ENCODE assay signal across 15 mouse cellular contexts in the genomic region with DNA sequence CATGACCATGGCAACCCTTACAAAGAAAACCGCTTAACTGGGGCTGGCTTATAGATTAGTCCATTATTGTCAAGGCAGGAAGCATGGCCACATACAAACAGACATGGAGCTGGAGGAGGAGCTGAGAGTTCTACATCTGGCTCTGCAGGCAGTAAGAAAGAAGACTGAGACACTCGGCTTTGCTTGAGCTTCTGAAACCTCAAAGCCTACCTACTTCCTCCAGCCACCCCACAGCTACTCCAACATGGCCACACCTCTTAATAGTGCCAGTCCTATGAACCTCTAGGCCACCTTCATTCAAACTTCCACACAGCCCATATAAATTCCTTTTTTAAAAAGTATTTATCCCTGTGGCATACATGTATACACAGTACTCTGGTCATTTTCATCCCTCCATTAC.
"Had no signal": no experiment of that assay in that cellular context is flagged by ENCODE, and none has a peak within 500 bp of the region (broad histone marks: within the 10 kb centered on the region; RNA-seq: fewer than 3 reads in every experiment).

No protein-coding gene starts in this region.

- ATAC-seq: midbrain, embryonic 15.5 days had no signal

- DNase-seq: kidney, postnatal 10 days; layer of hippocampus, postnatal 36 days; liver, embryonic 13.5 days; lung, adult 2 months; lung, postnatal 36 days; right cerebral cortex, adult 18-20 months; right cerebral cortex, postnatal 14 days; spleen, adult 18-20 months; thymus, postnatal 25 days had no signal

- H3K4me1 ChIP-seq: kidney, embryonic 15.5 days; liver, embryonic 13.5 days; midbrain, embryonic 12.5 days; midbrain, embryonic 15.5 days; stomach, embryonic 15.5 days had no signal

- H3K9ac ChIP-seq: kidney, embryonic 15.5 days; liver, embryonic 13.5 days; midbrain, embryonic 12.5 days; midbrain, embryonic 15.5 days; stomach, embryonic 15.5 days had no signal

- H3K4me3 ChIP-seq: kidney, embryonic 15.5 days; left cerebral cortex, adult 2 months; liver, embryonic 13.5 days; midbrain, embryonic 12.5 days; midbrain, embryonic 15.5 days; myocyte; stomach, embryonic 15.5 days had no signal

- H3K9me3 ChIP-seq: kidney, embryonic 15.5 days; liver, embryonic 13.5 days; midbrain, embryonic 12.5 days; midbrain, embryonic 15.5 days; stomach, embryonic 15.5 days had no signal

- H3K27me3 ChIP-seq: kidney, embryonic 15.5 days; liver, embryonic 13.5 days; midbrain, embryonic 12.5 days; midbrain, embryonic 15.5 days; stomach, embryonic 15.5 days had no signal

- H3K4me2 ChIP-seq: kidney, embryonic 15.5 days; liver, embryonic 13.5 days; midbrain, embryonic 12.5 days; midbrain, embryonic 15.5 days; stomach, embryonic 15.5 days had no signal

- H3K27ac ChIP-seq: kidney, embryonic 15.5 days; left cerebral cortex, adult 2 months; liver, embryonic 13.5 days; midbrain, embryonic 12.5 days; midbrain, embryonic 15.5 days; stomach, embryonic 15.5 days had no signal

- H3K36me3 ChIP-seq: kidney, embryonic 15.5 days; liver, embryonic 13.5 days; midbrain, embryonic 12.5 days; midbrain, embryonic 15.5 days; stomach, embryonic 15.5 days had no signal
